Mouse (Mus musculus) Patski (cell line): Measurements from ENCODE around the gene Rerg. TPM values are rescaled to one million over a fixed set of nuclear protein-coding genes. Genes with fewer than 3 reads are reported as not detected.
"Not testable (repeated sequence)": the region's sequence is repeated elsewhere in the genome, so short reads cannot be mapped to it uniquely, and the experiment has no call there.

Experiments used
- ATAC-seq: fragments of 100-300 bp; one replicate; pipeline ENCODE4 v1.8.0; 2021
- CTCF ChIA-PET: fragments of 350-600 bp; sonication (Branson Sonifier 250); formaldehyde crosslinking; loops from one replicate; lab custom pipeline; 2022; ENCODE audit warnings: inconsistent platforms; lab: Charles Lee
- POLR2A ChIA-PET: fragments of 350-600 bp; sonication (Branson Sonifier 250); formaldehyde crosslinking; loops from one replicate; lab custom pipeline; 2022; ENCODE audit warnings: antibody characterized with exemption, inconsistent platforms; lab: Charles Lee
- DNase-seq: peaks from one replicate; pipeline ENCODE4 v3.0.0-alpha.2; 2011; ENCODE audit warnings: low read depth, low spot score
- H3K27me3 ChIP-seq: fragments of 371-371 bp; one replicate; pipeline ENCODE4 v1.5.1; 2021
- CTCF ChIP-seq: fragments of 100-300 bp; IDR thresholded peaks from one replicate; pipeline ENCODE4 v1.5.1; 2021
- in situ Hi-C: fragments of 300-500 bp; cut with MboI; formaldehyde crosslinking; loops from 3 replicates; pipeline ENCODE4 v1.11.1; 2018; ENCODE audit warnings: low pct_unique_long_range_greater_than_20kb, mixed read lengths
- polyA plus RNA-seq: library from polyadenylated mRNA; unstranded; gene quantifications from one replicate; pipeline ENCODE4 v1.2.3, GENCODE M21; 2021

The Rerg gene
- polyA plus RNA-seq, 1 experiment from 2014 or later: 2.3 TPM

GRCm38 (mm10) chr6:137063239-137063940 is 106.9 kb downstream of the Rerg start:
- POLR2A ChIA-PET: no interaction called here
- TF ChIP-seq CTCF: no peak
- DNase-seq (no peak), ATAC-seq (no peak)
- CTCF ChIA-PET: no interaction called here
- no peaks in the 10 kb centered on the region for H3K27me3 ChIP-seq
- in situ Hi-C loops: no loop called here

GRCm38 (mm10) chr6:137061880-137062531 is 108.3 kb downstream of the Rerg start:
- TF ChIP-seq CTCF: no peak
- POLR2A ChIA-PET: no interaction called here
- in situ Hi-C loops: no loop called here

GRCm38 (mm10) chr6:137060595-137060994 is 109.7 kb downstream of the Rerg start:
- ChIA-PET POLR2A (no interaction called here), CTCF (no interaction called here)
- in situ Hi-C loops: no loop called here
- DNase-seq (no peak), ATAC-seq (no peak)
- no peaks in the 10 kb centered on the region for H3K27me3 ChIP-seq
- TF ChIP-seq CTCF: no peak

More at GRCm38 (mm10) chr6:137061880-137062531, 108.3 kb downstream of the Rerg start:
- ATAC-seq (no peak), DNase-seq (no peak)
- no peaks in the 10 kb centered on the region for H3K27me3 ChIP-seq
- CTCF ChIA-PET: no interaction called here

GRCm38 (mm10) chr6:137058257-137058656 is 112.0 kb downstream of the Rerg start:
- TF ChIP-seq CTCF: no peak
- no peak for DNase-seq
- POLR2A ChIA-PET: no interaction called here
- no peaks in the 10 kb centered on the region for H3K27me3 ChIP-seq
- CTCF ChIA-PET: no interaction called here
- ATAC-seq: no peak
- in situ Hi-C loops: no loop called here

- CTCF ChIA-PET: interaction anchor here (0.6 to 0.8 kb wide), 2 partner anchors 115 to 138 kb away, joined by 4 read pairs; no protein-coding TSS in a partner anchor
- H3K27me3 ChIP-seq: no peaks in the 10 kb centered on the region
- ATAC-seq: no peak
- DNase-seq: no peak
- POLR2A ChIA-PET: no interaction called here
- TF ChIP-seq CTCF: no peak
- in situ Hi-C loops: loop anchor here (5.0 kb wide), 1 partner anchor 138 kb away; no protein-coding TSS in a partner anchor
Measured at GRCm38 (mm10) chr6:137054073-137054472, 116.2 kb downstream of the Rerg start.

GRCm38 (mm10) chr6:137053464-137053863 is 116.8 kb downstream of the Rerg start:
- H3K27me3 ChIP-seq: no peaks in the 10 kb centered on the region
- CTCF ChIA-PET: interaction anchor here (0.6 to 1.4 kb wide), 3 partner anchors 44 to 139 kb away, joined by 4 read pairs; no protein-coding TSS in a partner anchor
- POLR2A ChIA-PET: no interaction called here
- in situ Hi-C loops: loop anchor here (5.0 kb wide), 1 partner anchor 139 kb away; no protein-coding TSS in a partner anchor
- peak; percentile 83 for TF ChIP-seq CTCF
- no peak for DNase-seq
- peak; percentile 91 for ATAC-seq

- no peak for ATAC-seq
- no peaks in the 10 kb centered on the region for H3K27me3 ChIP-seq
- DNase-seq: no peak
- in situ Hi-C loops: loop anchor here (5.0 kb wide), 1 partner anchor 139 kb away; no protein-coding TSS in a partner anchor
- ChIA-PET CTCF (interaction anchor here (0.8 to 1.4 kb wide), 2 partner anchors 44 to 116 kb away, joined by 4 read pairs; no protein-coding TSS in a partner anchor), POLR2A (no interaction called here)
- TF ChIP-seq CTCF: no peak
Measured at GRCm38 (mm10) chr6:137053006-137053405, 117.3 kb downstream of the Rerg start.

GRCm38 (mm10) chr6:137047036-137047435 is 123.3 kb downstream of the Rerg start:
- no peak for TF ChIP-seq CTCF
- no peaks in the 10 kb centered on the region for H3K27me3 ChIP-seq
- CTCF ChIA-PET: interaction anchor here (0.8 to 2.1 kb wide), 2 partner anchors 44 to 122 kb away, joined by 3 to 5 read pairs; no protein-coding TSS in a partner anchor
- ATAC-seq: no peak
- POLR2A ChIA-PET: no interaction called here
- DNase-seq: no peak
- in situ Hi-C loops: no loop called here

- no peaks in the 10 kb centered on the region for H3K27me3 ChIP-seq
- ChIA-PET CTCF (no interaction called here), POLR2A (interaction anchor here (0.6 kb wide), 1 partner anchor 536 kb away, joined by 3 read pairs; no protein-coding TSS in a partner anchor)
- no peak for TF ChIP-seq CTCF
- DNase-seq (no peak), ATAC-seq (no peak)
- in situ Hi-C loops: no loop called here
Measured at GRCm38 (mm10) chr6:137045011-137045504, 125.2 kb downstream of the Rerg start.

GRCm38 (mm10) chr6:137035611-137036395 is 134.5 kb downstream of the Rerg start:
- ATAC-seq, H3K27me3 ChIP-seq, CTCF ChIA-PET, DNase-seq, in situ Hi-C loops: not testable (repeated sequence)
- POLR2A ChIA-PET: interaction anchor here (0.6 kb wide), 1 partner anchor 32 kb away, joined by 3 read pairs; no protein-coding TSS in a partner anchor
